Mouse (Mus musculus): Measurements from ENCODE around the gene Skap2.

The Skap2 gene

GRCm38 (mm10) chr6:52004995-52005394, 7.4 kb downstream of the Skap2 start:
- DNase-seq = no peak

GRCm38 (mm10) chr6:52002676-52003075, 9.7 kb downstream of the Skap2 start:
- DNase-seq = no peak

- no peak for DNase-seq
Observed at GRCm38 (mm10) chr6:51999157-51999478, 13.2 kb downstream of the Skap2 start.

DNA sequence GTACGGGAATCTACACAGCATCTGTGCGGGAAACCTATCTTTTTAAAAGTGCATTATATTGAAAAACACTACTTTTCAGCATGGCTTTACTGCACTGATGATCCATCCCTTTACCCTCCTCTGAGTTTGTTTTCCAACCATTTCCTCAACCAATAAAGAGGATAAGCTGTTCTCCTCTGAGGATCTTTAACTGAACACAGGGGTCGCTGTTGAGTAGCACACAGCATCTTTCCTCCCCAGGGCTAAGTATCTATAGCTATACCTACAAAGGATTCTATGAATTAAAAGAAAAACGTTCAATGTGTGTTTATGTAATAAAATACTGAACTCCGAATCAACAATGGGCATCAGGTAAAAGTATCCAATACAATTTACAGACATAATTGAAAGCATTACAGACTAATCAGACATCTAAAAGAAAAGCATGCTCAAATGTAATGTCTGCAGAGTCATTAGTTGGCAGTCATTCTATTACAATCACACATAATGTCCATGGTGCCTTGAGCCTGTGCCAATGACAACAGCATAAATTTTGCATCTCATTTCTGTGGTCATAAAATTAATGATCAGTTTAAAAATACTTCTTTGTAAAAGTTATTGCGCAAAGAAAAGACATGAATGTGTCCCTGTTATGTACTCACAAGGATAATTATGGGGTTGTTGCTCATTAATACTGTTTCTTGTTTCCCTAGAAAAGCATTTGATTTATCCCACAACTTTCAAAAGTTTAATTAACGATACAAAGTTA, 13.8 kb downstream of the Skap2 start:
- DNase-seq = no peak

GRCm38 (mm10) chr6:51987999-51988398, 24.4 kb downstream of the Skap2 start:
- DNase-seq = no peak

- no peak for DNase-seq
Observed at GRCm38 (mm10) chr6:51977638-51978037, 34.7 kb downstream of the Skap2 start.

- DNase-seq = no peak
Observed at GRCm38 (mm10) chr6:51975751-51976150, 36.6 kb downstream of the Skap2 start.

GRCm38 (mm10) chr6:51958992-51959391, 53.4 kb downstream of the Skap2 start:
- no peak for DNase-seq

- DNase-seq = no peak
Observed at GRCm38 (mm10) chr6:51956048-51956792, 56.1 kb downstream of the Skap2 start.

DNA sequence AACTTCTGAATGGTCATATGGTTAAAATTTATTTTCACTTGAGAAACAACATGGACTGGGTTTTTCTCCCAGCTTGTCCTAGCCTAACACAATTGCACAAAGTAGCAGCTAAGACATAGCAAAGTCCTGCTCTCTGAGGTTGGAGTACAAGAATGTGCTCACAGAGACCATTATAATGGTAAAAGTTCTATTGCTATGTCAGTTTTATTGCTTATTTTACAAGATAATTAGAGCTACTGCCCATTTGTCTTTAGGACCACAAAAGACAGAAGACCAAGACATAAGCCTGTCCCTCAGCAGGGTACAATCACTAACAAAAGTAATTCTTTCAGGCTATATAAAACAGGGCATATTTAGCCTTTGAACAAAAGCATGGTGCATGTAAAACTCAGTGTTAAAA, 64.7 kb downstream of the Skap2 start:
- no peak for DNase-seq

DNA sequence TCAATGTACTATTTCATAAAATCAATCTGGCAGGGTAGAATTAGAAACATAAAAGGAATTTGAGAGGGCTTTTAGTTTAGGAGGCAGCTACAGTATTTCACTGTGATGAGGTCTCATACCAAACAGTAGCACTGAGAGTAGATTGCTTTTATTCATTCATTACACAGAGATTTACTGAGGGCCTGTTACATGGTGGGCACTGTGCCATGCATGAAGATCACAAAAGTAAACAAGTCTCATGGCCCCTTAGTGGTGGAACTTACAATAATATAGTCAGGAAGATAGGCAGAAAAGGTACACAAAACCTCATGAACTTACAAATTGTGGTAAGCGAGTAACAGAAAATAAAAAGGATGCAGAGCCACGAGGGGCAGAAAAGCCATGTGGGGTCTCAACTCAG, 67.4 kb downstream of the Skap2 start:
- no peak for DNase-seq

DNA sequence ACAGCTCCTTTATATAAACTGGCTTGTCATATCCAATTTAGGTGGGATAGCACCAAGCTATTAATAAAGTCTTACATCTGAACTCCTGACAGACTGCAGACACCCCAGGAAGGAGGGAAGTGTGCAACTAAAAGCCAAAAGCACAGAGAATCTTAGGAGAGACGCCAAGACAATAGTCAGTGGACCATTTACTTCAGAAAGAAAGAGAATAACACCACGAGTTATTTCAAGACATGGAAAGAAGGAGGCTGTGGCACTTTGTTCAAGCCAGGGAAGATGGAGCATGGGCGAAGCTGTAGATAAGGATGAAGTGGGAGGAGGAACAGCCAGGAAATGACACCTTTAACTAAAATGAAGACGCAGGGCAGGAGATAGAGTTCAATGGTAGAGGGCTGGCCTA, 78.4 kb downstream of the Skap2 start:
- DNase-seq = no peak

- DNase-seq = no peak
Observed at GRCm38 (mm10) chr6:51933034-51933611, 79.2 kb downstream of the Skap2 start.

- no peak for DNase-seq
Observed at GRCm38 (mm10) chr6:51927101-51927500, 85.2 kb downstream of the Skap2 start.

GRCm38 (mm10) chr6:51921831-51922230, 90.5 kb downstream of the Skap2 start:
- DNase-seq = no peak

DNA sequence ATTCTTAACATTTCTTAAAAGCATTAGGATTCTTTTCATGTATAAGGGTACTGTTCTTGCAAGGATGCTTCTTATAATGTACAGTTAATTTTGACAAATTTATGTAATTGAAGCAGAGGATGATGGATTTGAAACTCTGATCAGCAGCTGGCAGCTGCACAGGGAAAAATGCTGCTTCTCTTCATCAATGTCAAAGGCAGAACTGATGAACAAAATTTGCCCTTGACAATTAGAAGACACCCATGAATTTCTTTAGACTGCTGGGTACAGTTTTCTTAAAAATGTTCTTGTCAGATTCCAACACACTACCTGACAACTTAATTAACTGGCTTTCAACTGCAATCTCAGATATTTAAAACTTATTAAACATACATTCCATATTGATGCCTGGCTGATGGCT, 103.9 kb downstream of the Skap2 start:
- no peak for DNase-seq

DNA sequence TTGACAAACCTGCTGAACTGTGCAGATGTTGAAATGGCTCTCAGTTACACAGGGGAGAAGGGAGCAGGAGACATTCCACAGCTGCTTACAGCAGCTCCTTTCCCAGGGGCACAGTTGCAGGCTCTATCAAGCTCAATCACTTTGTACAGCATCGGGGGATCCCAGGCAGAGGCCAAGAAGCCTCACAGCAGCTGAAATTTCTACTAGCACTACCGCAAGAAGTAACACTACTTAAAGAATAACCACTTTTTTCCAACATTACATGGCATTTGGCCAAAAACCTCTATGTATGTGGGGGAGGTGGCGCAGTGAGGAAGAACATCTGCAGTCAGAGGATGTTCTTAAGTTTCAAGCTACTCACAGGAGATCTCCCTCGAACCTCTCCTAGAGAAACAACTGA, 106.7 kb downstream of the Skap2 start:
- DNase-seq = no peak

DNA sequence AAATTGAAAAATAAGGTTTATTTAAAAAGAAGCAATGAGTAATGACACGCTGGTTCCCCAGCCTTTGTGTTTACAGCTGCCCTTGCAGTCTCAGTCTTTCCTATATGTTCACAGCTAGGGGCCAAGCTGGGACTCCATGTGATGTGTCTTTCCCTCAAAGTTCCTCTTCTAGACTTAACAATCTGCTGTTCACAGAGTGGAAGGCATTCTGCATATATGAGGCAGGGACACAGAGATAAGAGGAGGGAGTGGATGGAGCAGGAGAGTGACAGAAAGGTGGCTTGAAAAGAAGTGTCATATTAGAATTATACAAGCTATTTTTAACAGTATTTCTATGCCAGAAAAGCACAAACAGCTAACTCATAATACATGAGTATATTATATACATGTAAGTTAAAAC, 110.8 kb downstream of the Skap2 start:
- DNase-seq = no peak

DNA sequence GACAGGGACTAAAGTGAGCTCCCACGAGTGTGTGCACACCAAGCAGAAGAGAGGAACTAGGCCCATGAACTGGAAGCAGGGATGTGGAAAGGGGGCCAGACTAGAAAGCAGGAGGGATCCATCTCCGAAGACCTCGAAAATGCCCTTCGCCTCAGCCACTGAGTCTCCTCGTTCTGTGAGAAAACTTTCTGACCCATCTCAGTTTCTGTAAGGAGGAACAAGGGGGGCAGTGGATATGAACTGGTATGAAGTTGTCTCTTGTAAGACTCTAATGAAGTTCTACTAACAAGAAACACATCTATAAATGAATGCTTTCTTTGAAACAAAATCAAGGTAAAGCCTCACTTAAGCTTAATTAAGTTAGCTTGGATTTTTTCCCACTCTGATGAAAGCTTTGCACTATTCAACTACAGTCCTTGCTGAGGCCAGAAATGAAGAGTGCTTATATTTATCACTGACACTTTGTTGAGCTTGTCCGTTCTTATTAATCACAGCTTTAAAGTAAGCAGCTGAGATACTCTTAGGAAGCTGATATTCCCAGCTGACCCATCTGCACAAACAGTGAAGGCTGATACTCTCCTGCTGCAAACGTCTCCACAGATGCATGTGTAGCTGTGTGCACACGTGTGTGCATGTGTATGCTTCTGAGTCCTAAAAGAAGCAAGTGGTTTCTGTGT, 113.9 kb downstream of the Skap2 start:
- DNase-seq = no peak

- DNase-seq = no peak
Observed at GRCm38 (mm10) chr6:51895753-51896152, 116.6 kb downstream of the Skap2 start.

- no peak for DNase-seq
Observed at GRCm38 (mm10) chr6:51894717-51895116, 117.6 kb downstream of the Skap2 start.

DNA sequence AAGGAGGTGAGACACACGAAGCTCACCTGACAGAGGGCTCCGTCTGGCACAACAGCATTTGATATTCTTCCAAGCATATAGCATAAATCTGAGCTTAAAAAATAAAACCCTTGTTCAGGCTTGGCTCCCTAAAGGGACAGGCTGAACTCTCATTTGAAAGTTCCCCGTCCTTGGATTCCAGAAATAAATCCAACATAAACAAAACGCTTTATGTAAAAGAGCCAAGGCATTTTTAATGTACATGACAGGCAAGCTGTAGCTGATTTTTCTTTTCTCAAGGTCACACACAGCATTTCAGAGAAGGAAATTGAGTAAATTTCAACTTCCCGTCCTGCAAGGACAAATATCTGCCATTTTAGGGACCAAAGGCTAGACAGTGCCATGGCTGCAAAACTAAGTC, 122.0 kb downstream of the Skap2 start:
- no peak for DNase-seq

DNA sequence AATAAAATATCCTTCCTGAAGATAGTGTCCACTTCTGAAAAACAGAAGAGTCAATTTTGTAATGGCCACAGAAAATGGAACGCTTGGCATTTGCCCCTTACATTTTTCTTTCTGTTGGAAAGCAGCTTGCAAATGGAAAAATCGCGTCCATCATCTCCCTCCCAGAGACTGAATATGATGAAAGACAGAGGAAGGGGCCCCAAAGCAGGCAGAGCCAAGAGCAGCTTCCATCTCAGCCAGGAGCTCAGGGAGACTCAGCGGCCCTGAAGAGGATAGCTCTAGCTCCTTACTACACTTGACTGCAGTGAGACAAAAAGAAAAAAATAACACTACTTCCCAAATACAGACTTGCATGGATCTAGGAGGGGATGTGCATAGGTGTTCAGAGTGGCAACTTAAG, 122.5 kb downstream of the Skap2 start:
- no peak for DNase-seq

- no peak for DNase-seq
Observed at GRCm38 (mm10) chr6:51886902-51887431, 125.4 kb downstream of the Skap2 start.

All from right cerebral cortex, postnatal 25 days (tissue).